Mouse (Mus musculus) G1E (cell line): ENCODE results near the gene Olfr1282. TPM values are rescaled to one million over a fixed set of nuclear protein-coding genes. Genes with fewer than 3 reads are reported as not detected.

Experiments
- ATAC-seq: 2 replicates; pipeline ENCODE4 v1.8.0; 2016; ENCODE audit warnings: mild to moderate bottlenecking; ENCODE audit not compliant: insufficient number of reproducible peaks, poor library complexity, low FRiP score, severe bottlenecking; ENCODE audit errors: extremely low read depth
- DNase-seq: peaks from one replicate; pipeline ENCODE4 v3.0.0; 2012; ENCODE audit warnings: low spot score
- H3K27me3 ChIP-seq: 2 replicates; pipeline ENCODE4 v1.6.1; 2012; ENCODE audit warnings: mild to moderate bottlenecking, low read length, inconsistent platforms; ENCODE audit not compliant: insufficient read depth
- H3K36me3 ChIP-seq: replicated peaks from 2 replicates; pipeline ENCODE3; 2012; ENCODE audit warnings: mild to moderate bottlenecking, inconsistent platforms
- H3K4me1 ChIP-seq: 2 replicates; pipeline ENCODE4 v1.6.1; 2012; ENCODE audit warnings: low read depth, low read length, inconsistent platforms, mixed read lengths; ENCODE audit not compliant: insufficient read depth
- H3K4me3 ChIP-seq: 2 replicates; pipeline ENCODE4 v1.5.1; 2012; ENCODE audit warnings: low read depth, mild to moderate bottlenecking, inconsistent platforms, low read length, moderate library complexity, mixed read lengths
- H3K9me3 ChIP-seq: replicated peaks from 2 replicates; pipeline ENCODE4 v1.6.1; 2012; ENCODE audit warnings: inconsistent platforms
- CTCF ChIP-seq: IDR thresholded peaks from 2 replicates; pipeline ENCODE4 v1.5.1; 2012; ENCODE audit warnings: low read depth, low read length, inconsistent platforms, mixed read lengths
- GATA1 ChIP-seq: IDR thresholded peaks from 2 replicates; pipeline ENCODE4 v1.6.1; 2012; ENCODE audit warnings: borderline replicate concordance, low read length, inconsistent platforms, mixed read lengths
- GATA2 ChIP-seq: IDR thresholded peaks from 2 replicates; pipeline ENCODE4 v1.6.1; 2012; ENCODE audit warnings: low read depth, low read length, inconsistent platforms, borderline replicate concordance
- POLR2AphosphoS5 ChIP-seq: IDR thresholded peaks from 2 replicates; pipeline ENCODE4 v1.6.1; 2012; ENCODE audit warnings: low read depth, low read length, inconsistent platforms; ENCODE audit not compliant: insufficient replicate concordance
- TAL1 ChIP-seq: conservative IDR thresholded peaks from 2 replicates; pipeline ENCODE4 v1.6.1; 2012; ENCODE audit warnings: low read depth, low read length, inconsistent platforms, mixed read lengths
- polyA plus RNA-seq: library from polyadenylated mRNA; stranded (reverse); fragments of >175 nt; gene quantifications from 2 replicates; pipeline ENCODE4 v1.2.3, GENCODE M21; 2012
- total RNA-seq, 2 experiments: library from RNA; stranded (forward) in 1 of 2; stranded (reverse) in 1 of 2; fragments of 200-1000 nt in 1 of 2; fragments of >200 nt in 1 of 2; fragmentation: Nextera tagmentation in 1 of 2; gene quantifications; 2 replicates each; pipeline ENCODE4 v1.2.3; 2014 to 2017

Gene Olfr1282
- total and polyA plus RNA-seq, 3 experiments = not detected

GRCm38 (mm10) chr2:111298541-111298940 lies 37.3 kb downstream of the Olfr1282 start:
- Histone ChIP-seq H3K4me1 (no peaks in the 10 kb centered on the region), H3K9me3 (no peaks in the 10 kb centered on the region), H3K27me3 (no peaks in the 10 kb centered on the region), H3K4me3 (no peak overlapping the region), H3K36me3 (no peaks in the 10 kb centered on the region)
- TF ChIP-seq GATA1 (no peak), GATA2 (no peak), CTCF (no peak), TAL1 (no peak), POLR2AphosphoS5 (no peak)
- ATAC-seq = no peak
- no peak for DNase-seq

GRCm38 (mm10) chr2:111289836-111290235 lies 46.0 kb downstream of the Olfr1282 start, which contains the start of gene Olfr1278:
TSS of gene Olfr1278 (plus strand) at chr2:111290136.
- Histone ChIP-seq H3K4me3 (no peak within 1 kb of the TSS), H3K9me3 (no peaks in the 10 kb centered on the region), H3K36me3 (no peaks in the 10 kb centered on the region), H3K27me3 (no peaks in the 10 kb centered on the region), H3K4me1 (no peaks in the 10 kb centered on the region)
- no peak for DNase-seq
- no peak for ATAC-seq
- TF ChIP-seq GATA1 = no peak
- no peak for TF ChIP-seq POLR2AphosphoS5
- no peak for TF ChIP-seq CTCF
- TF ChIP-seq TAL1 = no peak
- TF ChIP-seq GATA2 = no peak

Other genes starting within 250 kb of the Olfr1282 start
Only the 20 nearest of the 21 such genes appear.
- not detected in 2 replicates for gene Gm13941, start 230.1 kb downstream of the Olfr1282 start, total RNA-seq (2014; fragmentation: Nextera tagmentation)
- gene Gm13941, start 230.1 kb downstream of the Olfr1282 start, total RNA-seq (2017) = not detected in 2 replicates
- not detected in 2 replicates for gene Gm13941, start 230.1 kb downstream of the Olfr1282 start, polyA plus RNA-seq
- not detected in 2 replicates for gene Gm15130, start 183.1 kb downstream of the Olfr1282 start, total RNA-seq (2014; fragmentation: Nextera tagmentation)
- gene Gm15130, start 183.1 kb downstream of the Olfr1282 start, total RNA-seq (2017) = not detected in 2 replicates
- not detected in 2 replicates for gene Gm15130, start 183.1 kb downstream of the Olfr1282 start, polyA plus RNA-seq
- not detected in 2 replicates for gene 4930430A15Rik, start 106.5 kb downstream of the Olfr1282 start, total RNA-seq (2014; fragmentation: Nextera tagmentation)
- 0.05 TPM in 1 of 2 replicates, not detected in the other for gene 4930430A15Rik, start 106.5 kb downstream of the Olfr1282 start, total RNA-seq (2017)
- not detected in 2 replicates for gene 4930430A15Rik, start 106.5 kb downstream of the Olfr1282 start, polyA plus RNA-seq
- not detected in 2 replicates for gene Olfr1275, start 100.8 kb downstream of the Olfr1282 start, total RNA-seq (2014; fragmentation: Nextera tagmentation)
- gene Olfr1275, start 100.8 kb downstream of the Olfr1282 start, total RNA-seq (2017) = 0.11 and 0.23 TPM in 2 replicates
- gene Olfr1275, start 100.8 kb downstream of the Olfr1282 start, polyA plus RNA-seq = not detected in 2 replicates
- not detected in 2 replicates for gene Olfr1276, start 81.6 kb downstream of the Olfr1282 start, total RNA-seq (2014; fragmentation: Nextera tagmentation)
- gene Olfr1276, start 81.6 kb downstream of the Olfr1282 start, total RNA-seq (2017) = under 0.01 and 0.11 TPM in 2 replicates
- gene Olfr1276, start 81.6 kb downstream of the Olfr1282 start, polyA plus RNA-seq = not detected in 2 replicates
- not detected in 2 replicates for gene Olfr1277, start 62.0 kb downstream of the Olfr1282 start, total RNA-seq (2014; fragmentation: Nextera tagmentation)
- gene Olfr1277, start 62.0 kb downstream of the Olfr1282 start, total RNA-seq (2017) = under 0.01 and 0.16 TPM in 2 replicates
- not detected in 2 replicates for gene Olfr1277, start 62.0 kb downstream of the Olfr1282 start, polyA plus RNA-seq
- not detected in 2 replicates for gene Olfr1278, start 45.9 kb downstream of the Olfr1282 start, total RNA-seq (2014; fragmentation: Nextera tagmentation)
- under 0.01 and 0.22 TPM in 2 replicates for gene Olfr1278, start 45.9 kb downstream of the Olfr1282 start, total RNA-seq (2017)
- not detected in 2 replicates for gene Olfr1278, start 45.9 kb downstream of the Olfr1282 start, polyA plus RNA-seq
- gene Olfr1279, start 35.4 kb downstream of the Olfr1282 start, total RNA-seq (2014; fragmentation: Nextera tagmentation) = not detected in 2 replicates
- 0.16 TPM in 1 of 2 replicates, not detected in the other for gene Olfr1279, start 35.4 kb downstream of the Olfr1282 start, total RNA-seq (2017)
- not detected in 2 replicates for gene Olfr1279, start 35.4 kb downstream of the Olfr1282 start, polyA plus RNA-seq
- not detected in 2 replicates for gene Olfr1280, start 22.1 kb downstream of the Olfr1282 start, total RNA-seq (2014; fragmentation: Nextera tagmentation)
- 0.12 and 0.22 TPM in 2 replicates for gene Olfr1280, start 22.1 kb downstream of the Olfr1282 start, total RNA-seq (2017)
- gene Olfr1280, start 22.1 kb downstream of the Olfr1282 start, polyA plus RNA-seq = not detected in 2 replicates
- gene Olfr1281, start 9.6 kb downstream of the Olfr1282 start, total RNA-seq (2014; fragmentation: Nextera tagmentation) = not detected in 2 replicates
- gene Olfr1281, start 9.6 kb downstream of the Olfr1282 start, total RNA-seq (2017) = 0.05 and 0.23 TPM in 2 replicates
- not detected in 2 replicates for gene Olfr1281, start 9.6 kb downstream of the Olfr1282 start, polyA plus RNA-seq
- gene Olfr1283, start 30.7 kb upstream of the Olfr1282 start, total RNA-seq (2014; fragmentation: Nextera tagmentation) = not detected in 2 replicates
- gene Olfr1283, start 30.7 kb upstream of the Olfr1282 start, total RNA-seq (2017) = 0.11 and 0.17 TPM in 2 replicates
- not detected in 2 replicates for gene Olfr1283, start 30.7 kb upstream of the Olfr1282 start, polyA plus RNA-seq
- not detected in 2 replicates for gene Olfr1284, start 39.4 kb upstream of the Olfr1282 start, total RNA-seq (2014; fragmentation: Nextera tagmentation)
- not detected in 2 replicates for gene Olfr1284, start 39.4 kb upstream of the Olfr1282 start, total RNA-seq (2017)
- not detected in 2 replicates for gene Olfr1284, start 39.4 kb upstream of the Olfr1282 start, polyA plus RNA-seq
- not detected in 2 replicates for gene Olfr1286, start 87.0 kb upstream of the Olfr1282 start, total RNA-seq (2014; fragmentation: Nextera tagmentation)
- gene Olfr1286, start 87.0 kb upstream of the Olfr1282 start, total RNA-seq (2017) = 0.22 and 0.70 TPM in 2 replicates
- gene Olfr1286, start 87.0 kb upstream of the Olfr1282 start, polyA plus RNA-seq = not detected in 2 replicates
- gene Olfr1287, start 113.1 kb upstream of the Olfr1282 start, total RNA-seq (2014; fragmentation: Nextera tagmentation) = not detected in 2 replicates
- 0.11 and 0.12 TPM in 2 replicates for gene Olfr1287, start 113.1 kb upstream of the Olfr1282 start, total RNA-seq (2017)
- not detected in 2 replicates for gene Olfr1287, start 113.1 kb upstream of the Olfr1282 start, polyA plus RNA-seq
- not detected in 2 replicates for gene Olfr1288, start 138.0 kb upstream of the Olfr1282 start, total RNA-seq (2014; fragmentation: Nextera tagmentation)
- gene Olfr1288, start 138.0 kb upstream of the Olfr1282 start, total RNA-seq (2017) = not detected in 2 replicates
- gene Olfr1288, start 138.0 kb upstream of the Olfr1282 start, polyA plus RNA-seq = not detected in 2 replicates
- not detected in 2 replicates for gene Olfr1289, start 144.7 kb upstream of the Olfr1282 start, total RNA-seq (2014; fragmentation: Nextera tagmentation)
- gene Olfr1289, start 144.7 kb upstream of the Olfr1282 start, total RNA-seq (2017) = not detected in 2 replicates
- gene Olfr1289, start 144.7 kb upstream of the Olfr1282 start, polyA plus RNA-seq = not detected in 2 replicates
- not detected in 2 replicates for gene Olfr1290, start 157.8 kb upstream of the Olfr1282 start, total RNA-seq (2014; fragmentation: Nextera tagmentation)
- gene Olfr1290, start 157.8 kb upstream of the Olfr1282 start, total RNA-seq (2017) = not detected in 2 replicates
- gene Olfr1290, start 157.8 kb upstream of the Olfr1282 start, polyA plus RNA-seq = not detected in 2 replicates
- not detected in 2 replicates for gene Olfr1291-ps1, start 161.1 kb upstream of the Olfr1282 start, total RNA-seq (2014; fragmentation: Nextera tagmentation)
- gene Olfr1291-ps1, start 161.1 kb upstream of the Olfr1282 start, total RNA-seq (2017) = 0.06 and 0.22 TPM in 2 replicates
- not detected in 2 replicates for gene Olfr1291-ps1, start 161.1 kb upstream of the Olfr1282 start, polyA plus RNA-seq
- gene Olfr1293-ps, start 189.1 kb upstream of the Olfr1282 start, total RNA-seq (2014; fragmentation: Nextera tagmentation) = not detected in 2 replicates
- gene Olfr1293-ps, start 189.1 kb upstream of the Olfr1282 start, total RNA-seq (2017) = 0.05 and 0.06 TPM in 2 replicates
- gene Olfr1293-ps, start 189.1 kb upstream of the Olfr1282 start, polyA plus RNA-seq = not detected in 2 replicates
- gene Olfr1294, start 204.2 kb upstream of the Olfr1282 start, total RNA-seq (2014; fragmentation: Nextera tagmentation) = not detected in 2 replicates
- 0.23 TPM in 1 of 2 replicates, not detected in the other for gene Olfr1294, start 204.2 kb upstream of the Olfr1282 start, total RNA-seq (2017)
- gene Olfr1294, start 204.2 kb upstream of the Olfr1282 start, polyA plus RNA-seq = not detected in 2 replicates